Mouse (Mus musculus) adrenal gland, adult 2 months (tissue): ENCODE data around the gene Capn11. TPM values are rescaled to one million over a fixed set of nuclear protein-coding genes. Genes with fewer than 3 reads are reported as not detected.

Experiments used
- DNase-seq: peaks from one replicate; pipeline ENCODE4 v3.0.0; 2021
- long read RNA-seq: library from polyadenylated mRNA; stranded (forward); transcript quantifications from one replicate; pipeline ENCODE4 v2.0.0, GENCODE M21; 2021
- polyA plus RNA-seq: library from polyadenylated mRNA; depleted of rRNA; stranded (reverse); fragments of >200 nt; gene quantifications from 2 replicates; pipeline ENCODE4 v1.2.3, GENCODE M21; 2012; rRNA removed
- total RNA-seq, 2 experiments: library from RNA; stranded (reverse); gene quantifications; 2 replicates each; pipeline ENCODE4 v1.2.3; 2021

Gene Capn11
- under 1 TPM; 0.59 to 0.95 TPM for total RNA-seq
- polyA plus RNA-seq = 0.03 TPM in 1 of 2 replicates, not detected in the other
- long read RNA-seq, partial matches to known transcripts = 0 of 1 reads
- long read RNA-seq, other reads (novel, unspliced or antisense) = 1 of 1 reads

- DNase-seq = no peak
These were observed at the start of gene Capn11 for GRCm38 (mm10) chr17:45659225-45659624. Capn11 (minus strand) TSS chr17:45659325.

- no peak for DNase-seq
These were observed 49.1 kb upstream of the Capn11 start for GRCm38 (mm10) chr17:45708179-45708578.

- DNase-seq = no peak
These were observed 48.3 kb upstream of the Capn11 start for GRCm38 (mm10) chr17:45707376-45707775.

GRCm38 (mm10) chr17:45706796-45707195 is 47.7 kb upstream of the Capn11 start:
- DNase-seq = no peak

GRCm38 (mm10) chr17:45703187-45703586 is 44.1 kb upstream of the Capn11 start:
- DNase-seq = no peak

DNA sequence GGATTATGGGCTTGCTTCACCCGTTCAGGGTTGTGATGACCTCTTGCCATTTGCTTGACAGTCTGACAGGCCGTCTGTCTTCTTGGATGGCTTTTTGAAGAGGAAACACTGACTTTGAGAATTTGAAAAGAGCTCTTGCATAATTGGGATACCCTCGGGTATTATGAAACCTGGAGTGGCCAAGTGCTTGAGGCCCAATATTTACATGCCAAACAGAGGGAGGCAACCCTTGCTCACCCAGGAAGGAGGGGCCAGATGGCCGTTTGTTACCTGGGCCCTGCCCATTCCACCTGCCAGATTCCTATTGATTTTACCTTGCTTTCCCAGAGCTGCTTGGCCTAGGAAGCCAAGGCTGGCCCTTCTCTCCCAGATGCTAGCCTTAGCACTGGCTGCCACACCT is 43.1 kb upstream of the Capn11 start:
- DNase-seq = no peak

DNA sequence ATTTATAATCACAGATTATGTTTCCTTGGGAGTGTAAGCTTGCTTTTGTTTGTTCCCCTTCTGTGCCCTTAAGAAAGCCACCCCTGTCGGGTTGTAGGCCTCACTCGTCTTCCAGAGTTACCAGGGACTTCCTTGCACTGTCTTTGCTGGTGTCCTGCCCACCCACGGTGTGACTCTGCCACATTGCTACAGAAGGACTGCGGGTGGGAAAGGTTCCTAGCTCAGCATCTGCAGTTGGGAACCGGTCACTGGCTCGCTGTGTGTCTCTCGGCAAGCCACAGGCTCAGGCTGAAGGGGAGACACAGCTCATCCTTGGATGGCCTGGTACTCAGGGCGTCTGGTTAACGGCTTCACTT is 42.1 kb upstream of the Capn11 start:
- no peak for DNase-seq

DNA sequence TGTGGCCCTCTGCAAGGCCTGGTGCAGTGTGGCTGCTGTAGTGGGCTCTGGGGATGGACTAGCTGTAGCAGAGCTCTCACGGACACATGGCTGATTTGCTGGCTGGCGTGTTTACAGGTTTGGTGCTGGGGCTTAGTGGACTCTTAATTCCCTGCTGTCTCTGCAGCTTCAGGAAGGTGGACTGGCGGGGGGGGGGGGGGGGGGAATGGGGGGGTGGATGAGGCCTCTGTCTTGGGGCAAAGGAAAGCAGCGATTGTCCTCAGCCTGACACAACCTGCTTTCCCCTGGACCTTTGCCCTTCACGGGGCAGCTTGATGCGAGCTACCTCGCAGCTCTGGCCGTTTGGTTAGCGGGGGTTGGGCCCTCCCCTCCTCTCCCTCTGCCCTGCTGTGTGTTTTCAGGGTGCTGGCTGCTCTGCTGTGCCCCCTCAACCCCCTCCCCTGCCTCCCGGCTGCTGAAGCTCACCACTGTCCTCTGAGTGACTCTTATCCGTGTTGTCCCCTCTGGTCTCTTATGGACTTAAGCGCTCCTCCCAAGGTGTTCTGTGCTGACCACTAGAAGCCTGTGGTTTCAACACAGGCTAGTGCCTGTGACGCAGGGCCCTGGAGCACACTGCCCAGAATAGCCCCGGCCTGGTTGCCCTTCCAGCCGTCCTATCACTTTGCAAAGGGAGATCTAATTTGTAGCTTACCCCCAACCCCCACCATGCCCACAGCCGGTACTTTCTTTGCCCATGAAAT is 41.5 kb upstream of the Capn11 start:
- DNase-seq = no peak

DNA sequence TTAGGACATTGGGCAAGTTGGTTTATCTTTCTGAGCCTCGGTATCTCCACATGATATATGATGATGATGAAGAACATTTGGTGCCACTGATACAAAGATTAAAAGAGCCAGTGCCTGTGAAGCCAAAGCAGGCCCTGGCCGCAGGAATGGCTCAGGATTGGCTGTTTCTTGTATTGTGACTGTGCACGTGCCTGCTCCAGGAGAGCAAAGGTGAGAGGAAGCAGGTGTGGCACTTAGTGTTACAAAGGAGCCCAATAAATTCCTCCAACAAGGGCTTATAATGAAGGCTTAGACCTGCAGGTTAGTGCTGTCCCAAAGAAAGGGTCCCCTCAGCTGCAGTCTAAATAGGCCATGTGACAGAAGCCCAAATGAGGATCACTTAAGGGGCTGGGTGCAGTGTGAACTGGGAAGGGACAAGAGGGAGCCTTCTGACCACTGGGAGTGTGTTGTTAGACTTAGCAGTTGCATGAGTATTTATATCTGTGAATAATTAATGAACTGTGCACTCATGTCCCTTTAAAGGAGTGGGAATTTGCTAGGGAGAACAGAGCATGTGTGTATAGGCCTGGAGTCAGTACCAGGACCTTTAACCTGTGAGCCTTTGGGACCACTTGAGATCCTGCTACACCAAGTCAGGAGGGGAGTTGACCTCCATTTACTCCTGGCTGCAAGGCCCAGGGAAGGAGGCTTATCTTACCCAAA is 40.1 kb upstream of the Capn11 start:
- DNase-seq = no peak

GRCm38 (mm10) chr17:45698368-45698767 is 39.2 kb upstream of the Capn11 start:
- no peak for DNase-seq

DNA sequence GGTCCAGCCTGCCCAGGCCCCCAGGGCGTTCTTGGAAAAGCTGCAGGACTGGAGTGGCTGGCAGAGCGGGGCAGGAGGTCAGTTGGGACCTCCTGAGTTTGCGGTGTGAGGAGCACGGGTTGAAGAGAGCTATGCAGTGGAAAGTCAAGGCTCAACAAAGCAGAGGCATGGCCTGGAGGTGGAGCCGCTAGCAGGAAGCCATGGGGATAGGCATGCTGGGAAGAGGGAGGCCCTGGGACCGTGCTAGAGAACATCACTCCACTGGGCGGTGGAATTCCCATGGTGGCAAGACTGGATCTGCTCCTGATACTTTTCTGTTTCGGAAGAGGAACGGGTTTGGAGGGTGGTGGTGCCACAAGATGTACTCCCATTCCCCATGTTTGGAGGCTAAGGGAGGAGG is 37.9 kb upstream of the Capn11 start:
- DNase-seq = no peak

DNA sequence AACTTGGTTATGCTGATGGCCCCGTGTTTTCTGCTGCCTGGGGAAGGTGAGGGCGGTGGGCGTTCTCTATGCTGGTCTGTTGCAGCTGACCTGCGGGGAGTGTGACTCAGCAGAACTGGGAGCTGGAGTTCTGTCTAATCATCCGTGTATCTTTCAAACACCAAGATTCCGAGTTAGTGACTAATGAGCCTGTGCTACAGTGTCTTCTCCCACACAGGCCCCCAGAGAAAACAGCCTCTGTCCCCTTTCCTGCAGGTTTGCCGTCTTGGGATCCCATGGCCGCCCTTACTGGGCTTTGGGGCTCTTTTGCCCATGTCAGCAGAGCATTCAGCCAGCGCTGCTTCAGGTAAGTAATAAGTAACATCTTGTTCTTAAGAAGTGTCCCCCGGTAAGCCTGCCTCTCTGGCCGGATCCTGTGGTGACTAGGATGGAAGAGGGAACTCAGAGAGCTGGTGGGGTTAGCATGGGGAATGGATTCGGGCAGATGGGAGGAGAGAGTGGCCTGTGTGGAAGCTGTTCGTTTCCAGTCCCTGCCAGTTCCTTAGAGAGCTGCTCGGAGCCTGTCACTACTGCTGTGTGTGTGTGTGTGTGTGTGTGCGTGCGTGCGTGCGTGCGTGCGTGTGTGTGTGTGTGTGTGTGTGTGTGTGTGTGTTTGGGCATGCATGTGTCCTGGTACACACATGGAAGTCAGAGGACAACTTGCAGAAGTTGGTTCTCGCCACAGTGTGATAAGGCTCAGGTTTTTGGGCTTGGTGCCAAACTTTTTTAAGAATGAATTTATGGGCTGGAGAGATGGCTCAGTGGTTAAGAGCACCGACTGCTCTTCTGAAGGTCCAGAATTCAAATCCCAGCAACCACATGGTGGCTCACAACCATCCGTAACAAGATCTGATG is 36.3 kb upstream of the Capn11 start:
- DNase-seq = peak; percentile 43

GRCm38 (mm10) chr17:45693812-45694565 is 34.9 kb upstream of the Capn11 start:
- DNase-seq = no peak

- no peak for DNase-seq
These were observed 33.0 kb upstream of the Capn11 start for GRCm38 (mm10) chr17:45692159-45692558.

GRCm38 (mm10) chr17:45690044-45690443 is 30.9 kb upstream of the Capn11 start:
- no peak for DNase-seq

- no peak for DNase-seq
These were observed 30.0 kb upstream of the Capn11 start for GRCm38 (mm10) chr17:45689120-45689519.

DNA sequence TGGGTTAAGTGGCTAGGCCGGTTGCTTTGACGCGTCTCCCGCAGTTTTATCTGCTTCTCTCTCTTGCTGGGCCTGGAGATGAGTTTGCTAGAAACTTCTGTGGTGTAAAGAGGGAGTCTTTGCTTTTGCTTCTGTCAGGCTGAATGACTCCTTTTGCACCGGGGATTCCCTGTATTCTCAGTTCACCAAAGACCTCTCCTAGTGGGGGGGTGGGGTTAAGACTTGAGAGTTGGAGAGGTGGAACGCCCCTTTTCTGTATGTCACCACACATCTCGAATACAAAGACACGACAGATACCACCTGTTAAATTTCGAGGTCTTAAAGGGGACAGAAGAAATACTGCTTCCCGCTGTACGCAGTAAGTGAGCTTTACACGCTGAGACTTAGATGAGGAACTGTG is 27.6 kb upstream of the Capn11 start, which contains the start of gene Tmem63b:
Gene Tmem63b, minus strand, starts transcription at position 190 of the 400 bp plus-strand sequence.
- no peak for DNase-seq

DNA sequence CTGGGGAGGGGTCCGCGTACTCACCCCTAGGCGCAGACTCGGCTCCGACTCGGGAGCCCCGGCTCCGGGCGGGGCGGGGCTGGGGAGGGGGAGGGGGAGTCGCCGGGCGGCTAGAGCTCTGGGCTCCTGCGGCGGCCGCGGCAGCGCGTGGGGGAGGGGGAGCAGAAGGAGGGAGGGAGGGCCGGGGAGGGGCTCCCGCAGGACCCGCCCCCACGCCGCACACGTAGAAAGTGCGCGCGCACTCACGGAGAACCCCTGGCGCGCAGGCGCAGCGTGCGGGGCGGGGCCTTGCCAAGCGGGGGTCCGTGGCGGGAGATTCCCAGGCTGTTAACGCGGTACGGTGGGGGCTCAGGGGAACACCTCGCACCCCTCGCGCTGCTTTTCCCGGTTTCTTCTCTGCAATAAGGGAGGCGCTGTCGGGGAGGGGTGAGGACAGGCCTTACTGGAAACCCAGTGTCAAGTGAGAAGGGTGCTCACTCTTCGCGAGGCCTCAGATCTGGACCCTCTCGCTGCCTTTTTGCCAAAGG is 27.0 kb upstream of the Capn11 start, which contains the start of gene Mrpl14:
Gene Mrpl14, plus strand, starts transcription at position 230 of the 527 bp plus-strand sequence.
- DNase-seq = peak; percentile 93

DNA sequence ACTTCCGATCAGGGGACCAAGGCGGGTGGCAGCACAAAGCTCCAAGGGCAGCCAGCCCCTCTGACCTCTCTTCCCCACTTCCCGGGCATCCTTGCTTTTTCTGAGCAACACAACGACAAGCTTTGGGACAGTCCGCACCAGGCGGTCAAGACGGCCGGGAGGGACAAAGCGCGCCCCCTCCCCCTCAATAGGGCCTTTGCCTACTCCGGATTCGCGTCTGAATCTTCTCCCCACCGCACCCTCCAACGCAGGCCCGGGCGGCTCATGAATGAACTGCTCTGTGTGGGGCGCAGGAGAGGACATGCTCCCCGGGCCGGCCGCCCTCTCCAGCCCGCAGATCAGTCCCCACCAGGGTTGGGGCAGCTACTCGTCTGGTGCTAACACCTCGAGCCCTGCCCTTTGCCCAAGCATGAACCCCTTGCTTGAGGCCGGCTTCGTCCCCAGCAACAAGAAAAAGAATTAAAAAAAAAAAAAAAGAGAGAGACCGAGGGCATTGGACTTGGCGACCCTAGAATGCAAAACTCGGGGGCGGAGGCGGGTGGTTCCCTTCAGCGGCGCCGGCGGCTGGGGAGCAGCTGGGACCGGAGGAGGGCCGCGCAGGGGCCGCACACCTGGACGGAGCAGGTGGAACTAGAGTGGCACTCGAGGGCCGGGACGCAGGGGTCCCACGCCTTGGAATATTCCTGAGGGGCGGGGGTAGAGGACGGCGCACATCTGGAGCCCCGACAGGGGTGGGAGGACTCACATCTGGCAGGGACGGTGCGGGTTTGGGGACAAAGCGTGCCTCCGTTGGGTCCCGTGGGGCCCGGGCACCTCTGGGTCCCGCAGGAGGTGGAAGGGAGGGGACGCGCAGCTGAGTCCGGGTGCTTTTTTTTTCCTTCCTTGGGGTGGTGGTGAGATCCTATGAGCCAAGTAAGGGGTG is 26.3 kb upstream of the Capn11 start:
- DNase-seq = peak; percentile 69

DNA sequence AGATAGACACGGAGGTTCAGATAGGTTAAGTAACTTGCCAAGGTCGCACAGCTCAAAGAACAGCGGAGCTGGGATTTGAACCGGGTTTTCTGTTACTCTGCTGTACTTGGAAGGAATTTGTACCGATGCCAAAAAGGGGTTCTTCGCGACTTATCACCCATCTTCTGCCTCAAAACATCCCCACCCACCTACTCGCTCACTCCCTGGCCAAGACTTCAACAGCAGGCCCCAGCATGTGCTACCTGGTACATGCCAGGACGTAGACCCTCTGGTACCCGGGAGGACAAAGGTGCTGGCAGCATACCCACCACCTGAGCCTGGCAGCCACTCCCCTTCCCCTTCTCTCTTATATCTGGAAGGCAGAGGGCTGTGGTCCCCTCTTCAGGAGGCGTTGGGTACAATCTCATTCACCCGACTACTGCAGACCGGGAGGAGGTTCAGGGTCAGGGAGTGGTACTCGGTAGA is 25.6 kb upstream of the Capn11 start:
- DNase-seq = no peak
